Mouse (Mus musculus) thymus, postnatal 36 days (tissue): Measurements from ENCODE around the gene Ctsh.

Source experiments
- DNase-seq, 2 experiments: peaks; one replicate each; pipeline ENCODE4 v3.0.0; 2022; ENCODE audit warnings: mixed read lengths in 2 of 2

Ctsh gene

GRCm38 (mm10) chr9:90113651-90114566 is 60.0 kb downstream of the Ctsh start:
- peak; percentile 92 for DNase-seq

DNA sequence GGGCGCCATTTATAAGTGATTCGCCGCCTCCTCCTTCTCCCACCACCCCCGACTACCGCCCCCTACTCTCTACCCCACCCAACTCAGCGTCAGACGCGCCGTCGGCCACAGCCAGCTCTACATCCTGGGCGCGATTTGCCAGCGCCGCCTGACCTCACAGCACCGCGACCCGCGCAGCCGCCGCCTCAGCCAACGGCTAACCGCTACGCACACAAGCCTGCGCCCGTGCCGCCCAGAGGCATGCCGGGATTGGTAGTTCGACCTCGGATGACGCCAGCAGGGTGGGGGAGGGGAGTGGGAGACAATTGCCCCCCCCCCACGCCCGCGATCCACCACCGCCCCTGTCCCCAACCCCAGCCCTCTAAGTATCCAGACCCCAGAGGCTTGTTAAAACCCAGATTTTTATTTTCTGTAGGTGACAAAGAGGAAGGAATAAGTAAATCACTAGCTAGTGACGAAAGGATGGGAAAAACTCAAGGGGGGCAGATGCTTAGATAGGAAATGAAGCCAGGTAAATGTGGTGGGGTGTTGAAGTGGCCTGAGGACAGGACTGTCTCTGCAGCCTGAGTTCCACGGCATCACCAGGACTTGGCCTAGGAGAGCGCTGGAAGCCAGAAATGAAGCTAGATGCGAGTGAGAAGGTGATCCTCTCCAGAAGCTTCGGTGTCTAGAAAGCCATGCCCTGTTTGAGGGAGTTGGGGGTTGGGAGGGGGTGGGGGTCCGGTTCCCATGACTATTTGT is 60.8 kb downstream of the Ctsh start, which contains the start of gene Morf4l1:
Morf4l1 (minus strand) TSS at position 208 of the 741 bp plus-strand sequence.
- DNase-seq = peak; percentile 93 to 98

- DNase-seq = no peak
Measured at GRCm38 (mm10) chr9:90115308-90115700, 61.4 kb downstream of the Ctsh start.

DNA sequence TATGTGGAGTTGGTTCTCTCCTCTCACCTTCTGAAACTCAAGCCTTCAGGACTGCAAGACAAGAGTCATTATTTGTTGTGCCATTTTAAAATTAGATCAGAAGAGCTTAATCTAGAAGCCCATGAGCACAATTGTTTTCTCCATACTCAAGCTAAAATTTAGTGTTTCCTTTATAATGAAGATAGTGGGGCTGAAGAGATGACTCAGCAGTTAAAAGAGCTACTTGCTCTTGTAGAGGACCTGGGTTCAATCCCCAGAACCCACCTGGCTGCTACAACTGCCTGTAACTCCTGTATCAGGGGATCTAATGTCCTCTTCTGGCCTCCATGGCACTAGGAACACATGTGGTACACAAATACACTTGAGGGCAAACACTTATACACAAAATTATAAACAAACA is 63.3 kb downstream of the Ctsh start:
- DNase-seq = no peak

- DNase-seq = no peak
Measured at GRCm38 (mm10) chr9:90122246-90122740, 68.3 kb downstream of the Ctsh start.

DNA sequence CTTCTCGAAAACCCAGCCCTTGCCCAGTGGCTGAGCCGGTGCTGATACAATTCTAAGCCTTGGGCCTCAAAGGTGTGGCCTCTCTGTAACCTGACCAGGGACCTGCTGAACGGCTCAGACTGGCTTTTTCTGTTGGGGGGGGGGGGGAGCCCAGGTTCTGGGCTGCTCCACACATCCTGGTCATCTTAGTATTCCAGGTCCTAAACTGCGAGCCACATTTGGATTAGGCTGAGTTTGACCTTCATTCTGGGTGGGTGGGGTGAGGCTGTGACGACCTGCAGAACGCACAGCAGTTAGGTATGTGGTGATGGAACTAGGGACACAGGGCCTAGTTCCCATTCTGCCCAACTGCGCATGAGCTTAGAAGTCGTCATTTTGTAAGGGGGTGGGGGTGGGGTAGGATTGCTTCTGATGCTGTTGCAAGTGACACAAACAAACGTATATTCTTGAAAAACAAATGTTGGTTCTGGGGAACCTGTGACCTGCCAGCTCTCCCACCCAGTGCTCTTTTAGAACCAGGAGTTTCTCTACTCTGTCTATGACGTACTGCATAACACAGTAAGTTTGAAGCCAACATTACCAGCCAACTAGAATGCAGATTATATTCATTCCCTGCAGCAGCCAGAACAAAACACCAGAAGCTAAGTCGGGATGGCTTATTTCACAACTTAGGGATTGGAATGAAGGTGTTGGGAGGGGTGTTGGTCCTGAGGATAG is 70.4 kb downstream of the Ctsh start:
- DNase-seq = no peak

DNA sequence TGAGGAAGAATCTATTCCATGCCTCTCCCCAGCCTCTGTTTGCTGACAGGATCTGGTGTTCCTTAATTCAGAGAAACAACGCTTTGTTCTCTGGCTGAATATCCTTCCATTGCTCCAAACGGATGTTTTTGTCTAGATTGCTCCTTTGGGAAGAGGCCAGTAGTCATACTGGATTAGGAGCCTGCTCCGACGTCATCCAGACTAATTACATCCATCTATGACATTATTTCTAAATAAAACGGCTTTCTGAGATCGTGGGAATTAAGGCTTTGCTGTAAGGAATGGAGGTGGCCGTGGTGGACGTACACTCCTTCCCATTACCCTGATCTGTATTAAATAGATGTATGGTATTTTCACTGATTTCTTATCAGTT is 70.9 kb downstream of the Ctsh start:
- no peak for DNase-seq
